Mouse (Mus musculus): ENCODE data around the gene Cfdp1. TPM values are rescaled to one million over a fixed set of nuclear protein-coding genes. Genes with fewer than 3 reads are reported as not detected.

The Cfdp1 gene
- polyA plus RNA-seq, 1 experiment from 2014 or later, result 217 TPM

- WGBS, result 92% methylated on average over 10 of the region's 10 CpGs
- Histone ChIP-seq H3K4me3 (replicated peaks) (no peak overlapping the region), H3K9ac (no peak overlapping the region), H3K9me3 (replicated peaks) (no peaks in the 10 kb centered on the region), H3K27me3 (no peaks in the 10 kb centered on the region), H3K36me3 (peaks cover 21% of the 10 kb centered on the region), H3K4me1 (0 out of 2 replicates have a peak, but pooled peaks cover under 1% of the 10 kb centered on the region), H3K4me2 (replicated peaks) (no peak overlapping the region), H3K27ac (replicated peaks) (no peak overlapping the region)
- no peak for ATAC-seq (ENCODE audit: insufficient number of reproducible peaks, low FRiP score, low TSS enrichment, low read depth)
Observed at GRCm38 (mm10) chr8:111780697-111781424, 73.2 kb downstream of the Cfdp1 start.

- H3K4me1 ChIP-seq, result no peaks in the 10 kb centered on the region
- 66% methylated on average over 7 of the region's 7 CpGs for WGBS
- ATAC-seq (ENCODE audit: insufficient number of reproducible peaks, low FRiP score, low TSS enrichment, low read depth), result no peak
- H3K36me3 ChIP-seq, result peaks cover 28% of the 10 kb centered on the region
- no peak overlapping the region for H3K27ac ChIP-seq (replicated peaks)
- H3K4me3 ChIP-seq (replicated peaks), result no peak overlapping the region
- H3K9ac ChIP-seq, result no peak overlapping the region
- no peak overlapping the region for H3K4me2 ChIP-seq (replicated peaks)
- no peaks in the 10 kb centered on the region for H3K9me3 ChIP-seq (replicated peaks)
- H3K27me3 ChIP-seq, result no peaks in the 10 kb centered on the region
Observed at GRCm38 (mm10) chr8:111779690-111780089, 74.4 kb downstream of the Cfdp1 start.

DNA sequence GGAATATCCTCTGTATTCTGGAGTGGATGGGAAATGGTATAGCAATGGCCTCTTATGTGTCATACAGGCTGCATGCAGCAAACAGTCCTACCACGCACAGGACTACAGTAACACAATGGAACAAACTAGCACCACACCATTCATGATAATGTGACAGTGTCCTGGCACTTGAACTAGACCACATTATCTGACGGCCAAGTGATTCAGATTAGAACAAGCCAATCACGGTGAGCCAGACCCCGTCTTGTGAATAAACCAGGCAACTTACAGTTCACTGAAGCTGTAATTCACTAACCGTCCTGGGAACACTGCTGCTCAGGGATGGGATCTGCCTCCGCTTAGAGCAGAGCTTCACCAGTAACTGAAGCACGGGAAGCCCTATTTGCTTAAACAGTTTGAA lies 75.3 kb downstream of the Cfdp1 start:
- Histone ChIP-seq H3K4me1 (no peaks in the 10 kb centered on the region), H3K27me3 (no peaks in the 10 kb centered on the region), H3K27ac (replicated peaks) (no peak overlapping the region), H3K4me3 (replicated peaks) (no peak overlapping the region), H3K9ac (no peak overlapping the region), H3K36me3 (peaks cover 30% of the 10 kb centered on the region), H3K9me3 (replicated peaks) (no peaks in the 10 kb centered on the region), H3K4me2 (replicated peaks) (no peak overlapping the region)
- ATAC-seq (ENCODE audit: insufficient number of reproducible peaks, low FRiP score, low TSS enrichment, low read depth), result no peak
- WGBS, result 82% methylated on average over 7 of the region's 7 CpGs

DNA sequence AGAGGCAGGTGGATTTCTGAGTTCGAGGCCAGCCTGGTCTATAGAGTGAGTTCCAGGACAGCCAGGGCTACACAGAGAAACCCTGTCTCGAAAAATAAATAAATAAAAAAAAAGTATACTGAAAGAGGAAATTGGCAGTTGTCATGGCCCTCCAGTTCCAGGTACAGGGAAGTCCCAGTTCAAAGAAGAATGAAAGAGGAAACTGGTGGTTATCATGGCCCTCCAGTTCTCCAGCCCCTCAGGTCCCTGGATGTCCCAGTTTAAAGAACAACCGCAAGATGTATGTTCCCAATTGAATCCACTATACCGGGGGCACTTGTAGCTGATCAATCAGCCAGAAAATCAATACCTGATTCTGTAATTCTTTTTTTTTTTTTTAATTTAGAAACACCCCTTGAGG lies 77.6 kb downstream of the Cfdp1 start:
- Histone ChIP-seq H3K4me1 (peaks cover 2% of the 10 kb centered on the region; the same call in 1 of the 2 replicates), H3K4me2 (replicated peaks) (no peak overlapping the region), H3K9ac (no peak overlapping the region), H3K9me3 (replicated peaks) (no peaks in the 10 kb centered on the region), H3K27ac (replicated peaks) (no peak overlapping the region), H3K36me3 (peaks cover 30% of the 10 kb centered on the region), H3K4me3 (replicated peaks) (no peak overlapping the region), H3K27me3 (no peaks in the 10 kb centered on the region)
- 90% methylated on average over 4 of the region's 4 CpGs for WGBS
- no peak for ATAC-seq (ENCODE audit: insufficient number of reproducible peaks, low FRiP score, low TSS enrichment, low read depth)

DNA sequence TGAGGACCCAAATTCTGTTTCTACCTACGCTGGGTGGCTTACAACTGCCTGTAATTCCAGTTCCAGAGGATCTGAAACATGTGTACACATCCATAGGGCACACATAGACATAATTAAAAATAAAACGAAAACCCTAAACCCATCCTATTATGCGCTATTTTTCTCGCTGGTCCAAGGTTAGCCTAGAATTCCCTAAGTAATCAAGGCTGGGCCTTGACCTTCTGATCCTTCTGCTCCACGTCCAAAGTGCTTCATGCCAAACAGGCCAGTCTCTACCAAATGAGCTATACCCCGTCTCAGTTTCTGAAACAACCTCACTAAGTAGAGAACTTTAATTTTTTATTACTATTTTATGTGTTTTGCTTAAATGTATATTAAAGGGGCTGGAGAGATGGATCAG lies 78.3 kb downstream of the Cfdp1 start:
- no peak for ATAC-seq (ENCODE audit: insufficient number of reproducible peaks, low FRiP score, low TSS enrichment, low read depth)
- H3K36me3 ChIP-seq, result peaks cover 30% of the 10 kb centered on the region
- H3K27ac ChIP-seq (replicated peaks), result no peak overlapping the region
- 89% methylated on average over 6 of the region's 6 CpGs for WGBS
- peaks cover 6% of the 10 kb centered on the region; the same call in 1 of the 2 replicates for H3K4me1 ChIP-seq
- H3K9ac ChIP-seq, result no peak overlapping the region
- no peaks in the 10 kb centered on the region for H3K9me3 ChIP-seq (replicated peaks)
- no peak overlapping the region for H3K4me3 ChIP-seq (replicated peaks)
- no peak overlapping the region for H3K4me2 ChIP-seq (replicated peaks)
- no peaks in the 10 kb centered on the region for H3K27me3 ChIP-seq

- Histone ChIP-seq H3K4me3 (replicated peaks) (no peak overlapping the region), H3K4me2 (replicated peaks) (no peak overlapping the region), H3K4me1 (peaks cover 15% of the 10 kb centered on the region), H3K27me3 (no peaks in the 10 kb centered on the region), H3K9ac (no peak overlapping the region), H3K9me3 (replicated peaks) (no peaks in the 10 kb centered on the region), H3K27ac (replicated peaks) (no peak overlapping the region), H3K36me3 (peaks cover 21% of the 10 kb centered on the region)
- WGBS, result 94% methylated on average over 5 of the region's 5 CpGs
- no peak for ATAC-seq (ENCODE audit: insufficient number of reproducible peaks, low FRiP score, low TSS enrichment, low read depth)
Observed at GRCm38 (mm10) chr8:111773476-111773875, 80.6 kb downstream of the Cfdp1 start.

- Histone ChIP-seq H3K27me3 (no peaks in the 10 kb centered on the region), H3K4me3 (replicated peaks) (no peak overlapping the region), H3K4me2 (replicated peaks) (no peak overlapping the region), H3K4me1 (peaks cover 15% of the 10 kb centered on the region), H3K27ac (replicated peaks) (no peak overlapping the region), H3K9ac (no peak overlapping the region), H3K9me3 (replicated peaks) (no peaks in the 10 kb centered on the region), H3K36me3 (peaks cover 21% of the 10 kb centered on the region)
- WGBS, result 89% methylated on average over 7 of the region's 7 CpGs
- no peak for ATAC-seq (ENCODE audit: insufficient number of reproducible peaks, low FRiP score, low TSS enrichment, low read depth)
Observed at GRCm38 (mm10) chr8:111773057-111773456, 81.0 kb downstream of the Cfdp1 start.

DNA sequence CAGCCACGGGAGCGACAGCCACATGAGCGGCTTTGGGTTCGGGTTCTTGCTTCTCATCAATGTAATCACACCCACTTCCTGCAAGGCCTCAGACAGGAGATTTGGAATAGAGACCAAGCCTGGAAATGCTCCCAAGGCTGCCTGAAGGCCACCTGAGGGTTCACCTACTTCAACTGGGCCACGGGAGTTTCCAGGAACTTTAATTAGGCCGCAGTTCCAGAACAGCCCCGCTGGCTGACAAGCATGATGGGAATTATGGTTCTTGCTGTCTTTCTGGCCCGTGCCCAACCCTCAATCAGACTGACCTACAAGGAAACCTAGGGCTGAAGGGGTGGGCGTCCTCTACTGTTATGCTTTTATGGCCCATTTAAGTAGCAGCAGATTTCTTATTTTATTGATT lies 82.0 kb downstream of the Cfdp1 start:
- 87% methylated on average over 9 of the region's 9 CpGs for WGBS
- Histone ChIP-seq H3K9ac (no peak overlapping the region), H3K4me3 (replicated peaks) (no peak overlapping the region), H3K9me3 (replicated peaks) (no peaks in the 10 kb centered on the region), H3K27me3 (no peaks in the 10 kb centered on the region), H3K36me3 (peaks cover 28% of the 10 kb centered on the region), H3K4me1 (peaks cover 15% of the 10 kb centered on the region), H3K27ac (replicated peaks) (no peak overlapping the region), H3K4me2 (replicated peaks) (no peak overlapping the region)
- no peak for ATAC-seq (ENCODE audit: insufficient number of reproducible peaks, low FRiP score, low TSS enrichment, low read depth)

GRCm38 (mm10) chr8:111771625-111772020 lies 82.5 kb downstream of the Cfdp1 start:
- Histone ChIP-seq H3K9ac (no peak overlapping the region), H3K4me3 (replicated peaks) (no peak overlapping the region), H3K27me3 (no peaks in the 10 kb centered on the region), H3K4me1 (peaks cover 15% of the 10 kb centered on the region), H3K36me3 (peaks cover 32% of the 10 kb centered on the region), H3K27ac (replicated peaks) (no peak overlapping the region), H3K4me2 (replicated peaks) (no peak overlapping the region), H3K9me3 (replicated peaks) (no peaks in the 10 kb centered on the region)
- 94% methylated on average over 6 of the region's 6 CpGs for WGBS
- no peak for ATAC-seq (ENCODE audit: insufficient number of reproducible peaks, low FRiP score, low TSS enrichment, low read depth)

GRCm38 (mm10) chr8:111770958-111771624 lies 83.0 kb downstream of the Cfdp1 start:
- H3K9ac ChIP-seq, result no peak overlapping the region
- H3K4me3 ChIP-seq (replicated peaks), result no peak overlapping the region
- 49% methylated on average over 5 of the region's 5 CpGs for WGBS
- no peaks in the 10 kb centered on the region for H3K9me3 ChIP-seq (replicated peaks)
- no peak overlapping the region for H3K27ac ChIP-seq (replicated peaks)
- H3K36me3 ChIP-seq, result peaks cover 32% of the 10 kb centered on the region
- H3K27me3 ChIP-seq, result no peaks in the 10 kb centered on the region
- no peak overlapping the region for H3K4me2 ChIP-seq (replicated peaks)
- no peak for ATAC-seq (ENCODE audit: insufficient number of reproducible peaks, low FRiP score, low TSS enrichment, low read depth)
- peaks cover 15% of the 10 kb centered on the region for H3K4me1 ChIP-seq

- peaks cover 15% of the 10 kb centered on the region for H3K4me1 ChIP-seq
- H3K4me2 ChIP-seq (replicated peaks), result no peak overlapping the region
- 0 out of 2 replicates have a peak overlapping the region, but pooled peaks have one; percentile 1 for H3K27ac ChIP-seq (replicated peaks)
- WGBS, result 40% methylated on average over 12 of the region's 12 CpGs
- no peak overlapping the region for H3K9ac ChIP-seq
- no peaks in the 10 kb centered on the region for H3K27me3 ChIP-seq
- ATAC-seq (ENCODE audit: insufficient number of reproducible peaks, low FRiP score, low TSS enrichment, low read depth), result peak; percentile 55
- H3K36me3 ChIP-seq, result peaks cover 31% of the 10 kb centered on the region
- no peak overlapping the region for H3K4me3 ChIP-seq (replicated peaks)
- H3K9me3 ChIP-seq (replicated peaks), result no peaks in the 10 kb centered on the region
Observed at GRCm38 (mm10) chr8:111769764-111770428, 84.2 kb downstream of the Cfdp1 start.

All from embryonic facial prominence, embryonic 15.5 days (tissue).